Mouse (Mus musculus): ENCODE data around the gene Asap3. TPM values are rescaled to one million over a fixed set of nuclear protein-coding genes. Genes with fewer than 3 reads are reported as not detected.
A peak's percentile ranks its signal among the peaks of the same experiment; 100 is the strongest.

Gene Asap3
- 4.2 and 5.3 TPM in 2 replicates for polyA plus RNA-seq (2016; fragmentation: Nextera tagmentation; extraction: Ambion mirVana)

- Histone ChIP-seq H3K4me3 (peak within 1 kb of the TSS; percentile 76), H3K4me1 (peaks cover 37% of the 10 kb centered on the region), H3K27me3 (replicated peaks; ENCODE audit: low read depth, poor library complexity, severe bottlenecking) (peaks cover 54% of the 10 kb centered on the region), H3K36me3 (replicated peaks) (no peaks in the 10 kb centered on the region), H3K27ac (replicated peaks) (peak within 1 kb of the TSS; percentile 84), H3K9me3 (no peaks in the 10 kb centered on the region)
- peak; percentile 100 for DNase-seq (ENCODE audit: low spot score)
- WGBS = under 1% methylated on average over 54 of the region's 54 CpGs
Measured at GRCm38 (mm10) chr4:136206033-136206893, at the start of gene Asap3. Asap3 (plus strand) TSS chr4:136206365.

- Histone ChIP-seq H3K4me3 (no peak overlapping the region), H3K9me3 (no peaks in the 10 kb centered on the region), H3K36me3 (replicated peaks) (no peaks in the 10 kb centered on the region), H3K27me3 (replicated peaks; ENCODE audit: low read depth, poor library complexity, severe bottlenecking) (no peaks in the 10 kb centered on the region), H3K4me1 (peaks cover 30% of the 10 kb centered on the region), H3K27ac (replicated peaks) (no peak overlapping the region)
- no peak for DNase-seq (ENCODE audit: low spot score)
- WGBS = 76% methylated on average over 6 of the region's 6 CpGs
Measured at GRCm38 (mm10) chr4:136158498-136158897, 47.7 kb upstream of the Asap3 start.

DNA sequence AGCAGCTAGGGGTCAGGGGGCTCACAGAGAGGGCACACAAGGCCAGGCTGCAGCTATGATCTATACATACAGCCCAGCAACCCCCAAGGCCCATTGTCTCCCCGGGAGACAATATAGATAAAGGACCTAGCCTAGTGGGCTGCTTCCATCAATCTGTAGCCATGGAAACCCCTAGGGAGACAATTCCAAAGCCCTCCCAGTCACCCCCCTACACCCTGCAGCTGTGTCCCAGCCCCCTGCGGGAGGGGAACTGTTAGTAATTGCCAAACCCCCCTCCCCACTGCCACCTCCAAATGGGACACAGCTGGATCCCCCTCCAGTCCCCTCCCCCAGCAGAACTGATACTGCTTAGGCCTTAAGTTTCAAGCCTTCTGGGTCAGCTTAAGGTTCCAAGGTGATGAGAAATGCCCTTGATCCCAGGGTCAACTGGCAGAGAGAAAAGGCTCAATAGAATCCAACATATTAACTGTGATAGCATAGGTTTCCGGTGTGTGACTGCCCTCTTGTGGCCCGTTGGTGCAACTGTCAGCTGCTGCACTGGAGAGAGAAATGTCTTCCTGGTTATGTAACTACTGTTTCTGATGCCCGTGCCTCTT lies 46.3 kb upstream of the Asap3 start:
- 2% methylated on average over 5 of the region's 5 CpGs for WGBS
- no peaks in the 10 kb centered on the region for H3K9me3 ChIP-seq
- peak overlapping the region; percentile 25; the same call in 1 of the 2 replicates for H3K4me3 ChIP-seq
- H3K4me1 ChIP-seq = peaks cover 29% of the 10 kb centered on the region
- H3K27me3 ChIP-seq (replicated peaks; ENCODE audit: low read depth, poor library complexity, severe bottlenecking) = no peaks in the 10 kb centered on the region
- peak overlapping the region; percentile 81 for H3K27ac ChIP-seq (replicated peaks)
- H3K36me3 ChIP-seq (replicated peaks) = no peaks in the 10 kb centered on the region
- DNase-seq (ENCODE audit: low spot score) = peak; percentile 87

DNA sequence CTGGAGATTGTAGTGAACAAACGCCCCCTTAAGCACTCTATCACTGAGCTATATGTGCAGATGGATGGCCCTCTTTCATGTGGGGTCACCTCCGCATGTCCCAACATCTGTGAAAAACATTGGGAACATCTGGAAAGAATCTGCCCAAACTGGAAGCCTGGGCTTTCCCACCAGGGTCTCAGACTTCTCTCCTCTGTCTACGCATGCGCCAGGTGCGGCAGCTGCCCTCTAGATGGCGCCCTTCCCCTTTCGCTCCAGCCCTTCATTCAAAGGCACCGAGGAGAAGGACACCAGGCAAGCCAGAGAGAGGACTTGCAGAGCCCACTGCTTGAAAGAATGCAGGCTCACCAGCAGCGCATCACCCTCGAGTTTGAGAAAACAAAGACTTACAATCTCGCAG lies 42.7 kb upstream of the Asap3 start:
- WGBS = 2% methylated on average over 11 of the region's 11 CpGs
- DNase-seq (ENCODE audit: low spot score) = peak; percentile 96
- H3K27me3 ChIP-seq (replicated peaks; ENCODE audit: low read depth, poor library complexity, severe bottlenecking) = no peaks in the 10 kb centered on the region
- no peaks in the 10 kb centered on the region for H3K9me3 ChIP-seq
- H3K4me1 ChIP-seq = peaks cover 26% of the 10 kb centered on the region
- no peaks in the 10 kb centered on the region for H3K36me3 ChIP-seq (replicated peaks)
- peak overlapping the region; percentile 9; the same call in 1 of the 2 replicates for H3K4me3 ChIP-seq
- H3K27ac ChIP-seq (replicated peaks) = peak overlapping the region; percentile 7; the same call in 1 of the 2 replicates

GRCm38 (mm10) chr4:136164981-136165380 lies 41.2 kb upstream of the Asap3 start:
- no peaks in the 10 kb centered on the region for H3K9me3 ChIP-seq
- DNase-seq (ENCODE audit: low spot score) = no peak
- H3K4me1 ChIP-seq = peaks cover 14% of the 10 kb centered on the region
- no peaks in the 10 kb centered on the region for H3K36me3 ChIP-seq (replicated peaks)
- no peak overlapping the region for H3K27ac ChIP-seq (replicated peaks)
- WGBS = 75% methylated on average over 8 of the region's 8 CpGs
- H3K27me3 ChIP-seq (replicated peaks; ENCODE audit: low read depth, poor library complexity, severe bottlenecking) = no peaks in the 10 kb centered on the region
- H3K4me3 ChIP-seq = no peak overlapping the region

GRCm38 (mm10) chr4:136167701-136168100 lies 38.5 kb upstream of the Asap3 start:
- Histone ChIP-seq H3K4me3 (no peak overlapping the region), H3K36me3 (replicated peaks) (no peaks in the 10 kb centered on the region), H3K4me1 (peaks cover 14% of the 10 kb centered on the region), H3K27ac (replicated peaks) (no peak overlapping the region), H3K9me3 (no peaks in the 10 kb centered on the region), H3K27me3 (replicated peaks; ENCODE audit: low read depth, poor library complexity, severe bottlenecking) (peaks cover 8% of the 10 kb centered on the region; the same call in 1 of the 2 replicates)
- DNase-seq (ENCODE audit: low spot score) = no peak
- WGBS = 87% methylated on average over 3 of the region's 3 CpGs

GRCm38 (mm10) chr4:136170401-136170800 lies 35.8 kb upstream of the Asap3 start:
- peaks cover 8% of the 10 kb centered on the region; the same call in 1 of the 2 replicates for H3K36me3 ChIP-seq (replicated peaks)
- no peaks in the 10 kb centered on the region for H3K9me3 ChIP-seq
- no peak overlapping the region for H3K4me3 ChIP-seq
- DNase-seq (ENCODE audit: low spot score) = no peak
- H3K27ac ChIP-seq (replicated peaks) = no peak overlapping the region
- H3K4me1 ChIP-seq = peaks cover 36% of the 10 kb centered on the region
- peaks cover 8% of the 10 kb centered on the region; the same call in 1 of the 2 replicates for H3K27me3 ChIP-seq (replicated peaks; ENCODE audit: low read depth, poor library complexity, severe bottlenecking)
- 82% methylated on average over 4 of the region's 4 CpGs for WGBS

- Histone ChIP-seq H3K4me1 (peaks cover 46% of the 10 kb centered on the region), H3K27me3 (replicated peaks; ENCODE audit: low read depth, poor library complexity, severe bottlenecking) (peaks cover 8% of the 10 kb centered on the region; the same call in 1 of the 2 replicates), H3K4me3 (peak overlapping the region; percentile 91), H3K9me3 (no peaks in the 10 kb centered on the region), H3K27ac (replicated peaks) (peak overlapping the region; percentile 84), H3K36me3 (replicated peaks) (peaks cover 8% of the 10 kb centered on the region; the same call in 1 of the 2 replicates)
- DNase-seq (ENCODE audit: low spot score) = peak; percentile 15
- WGBS = 23% methylated on average over 12 of the region's 12 CpGs
Measured at GRCm38 (mm10) chr4:136171455-136171854, 34.7 kb upstream of the Asap3 start.

DNA sequence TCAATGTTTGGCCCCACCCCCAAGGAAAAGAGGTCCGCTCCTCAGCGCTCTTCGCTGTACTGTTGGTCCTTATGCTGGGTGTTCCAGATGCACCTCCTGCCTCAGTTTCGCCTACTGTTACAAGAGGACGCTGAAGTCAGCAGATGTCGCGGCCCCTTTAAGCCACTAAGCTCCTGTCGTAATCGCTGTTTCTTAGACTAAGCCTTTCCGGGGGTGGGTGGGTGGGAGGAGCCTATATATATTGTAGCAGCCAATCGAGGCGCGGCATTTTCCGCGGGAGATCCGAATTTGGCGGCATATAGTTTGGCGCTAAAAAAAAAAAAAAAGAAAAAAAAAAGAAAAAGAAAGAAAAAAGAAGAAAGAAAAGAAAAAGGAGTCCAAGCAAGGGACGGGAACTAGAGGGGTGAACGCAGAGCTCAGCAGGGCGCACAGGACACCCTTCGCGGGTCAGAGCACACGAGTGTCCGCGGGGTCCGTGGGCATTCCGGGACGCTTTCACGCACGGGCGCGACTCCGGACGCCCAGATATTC lies 34.1 kb upstream of the Asap3 start, which contains the start of gene E2f2:
Gene E2f2 (plus strand): TSS at position 384 of the 531 bp plus-strand sequence.
- Histone ChIP-seq H3K4me1 (peaks cover 53% of the 10 kb centered on the region), H3K4me3 (peak within 1 kb of the TSS; percentile 91), H3K36me3 (replicated peaks) (peaks cover 8% of the 10 kb centered on the region; the same call in 1 of the 2 replicates), H3K9me3 (no peaks in the 10 kb centered on the region), H3K27me3 (replicated peaks; ENCODE audit: low read depth, poor library complexity, severe bottlenecking) (peaks cover 8% of the 10 kb centered on the region; the same call in 1 of the 2 replicates), H3K27ac (replicated peaks) (peak within 1 kb of the TSS; percentile 90)
- WGBS = under 1% methylated on average over 35 of the region's 35 CpGs
- DNase-seq (ENCODE audit: low spot score) = peak; percentile 83

- Histone ChIP-seq H3K36me3 (replicated peaks) (peaks cover 12% of the 10 kb centered on the region; the same call in 1 of the 2 replicates), H3K27me3 (replicated peaks; ENCODE audit: low read depth, poor library complexity, severe bottlenecking) (peaks cover 8% of the 10 kb centered on the region; the same call in 1 of the 2 replicates), H3K9me3 (no peaks in the 10 kb centered on the region), H3K4me3 (peak overlapping the region; percentile 91), H3K27ac (replicated peaks) (peak overlapping the region; percentile 90), H3K4me1 (peaks cover 59% of the 10 kb centered on the region)
- DNase-seq (ENCODE audit: low spot score) = peak; percentile 73
- WGBS = under 1% methylated on average over 67 of the region's 67 CpGs
Measured at GRCm38 (mm10) chr4:136172542-136173209, 33.5 kb upstream of the Asap3 start.

DNA sequence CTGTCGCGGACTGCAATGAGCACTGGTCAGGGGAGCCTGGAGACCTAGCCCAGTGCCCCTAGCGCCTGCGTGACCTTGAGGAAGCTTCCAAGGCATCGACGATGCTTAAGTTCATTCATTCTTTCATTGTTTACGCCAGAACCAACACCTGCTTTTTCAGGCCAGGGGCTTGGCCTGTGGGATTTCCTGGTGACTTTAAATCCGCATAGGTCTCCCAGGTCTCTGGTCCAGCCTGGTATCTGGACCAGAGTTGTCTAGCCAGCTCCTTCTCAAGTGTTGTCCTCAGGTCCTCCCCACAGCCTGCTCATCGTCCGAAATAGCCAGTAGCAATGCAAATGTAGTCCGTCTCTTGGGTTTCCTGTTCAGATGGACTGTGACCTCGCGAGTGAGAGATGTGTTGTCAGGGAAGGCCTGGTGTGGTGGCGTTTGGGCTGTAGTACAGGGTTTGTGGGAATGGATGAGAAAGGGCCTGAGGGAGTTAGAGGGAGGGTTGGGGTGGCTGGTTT lies 32.9 kb upstream of the Asap3 start:
- Histone ChIP-seq H3K27me3 (replicated peaks; ENCODE audit: low read depth, poor library complexity, severe bottlenecking) (peaks cover 8% of the 10 kb centered on the region; the same call in 1 of the 2 replicates), H3K4me1 (peaks cover 65% of the 10 kb centered on the region), H3K27ac (replicated peaks) (peak overlapping the region; percentile 90), H3K4me3 (peak overlapping the region; percentile 91), H3K9me3 (no peaks in the 10 kb centered on the region), H3K36me3 (replicated peaks) (peaks cover 17% of the 10 kb centered on the region; the same call in 1 of the 2 replicates)
- DNase-seq (ENCODE audit: low spot score) = peak; percentile 31
- WGBS = 3% methylated on average over 14 of the region's 14 CpGs
